Mouse (Mus musculus) skeletal muscle tissue, adult 2 months (tissue): ENCODE measurements around the gene Ccdc61.
"Not testable (repeated sequence)": the region's sequence is repeated elsewhere in the genome, so short reads cannot be mapped to it uniquely, and the experiment has no call there.

Experiments used
- DNase-seq: peaks from one replicate; pipeline ENCODE4 v3.0.0-alpha.2; 2012; ENCODE audit warnings: low read depth, low spot score

The Ccdc61 gene

DNA sequence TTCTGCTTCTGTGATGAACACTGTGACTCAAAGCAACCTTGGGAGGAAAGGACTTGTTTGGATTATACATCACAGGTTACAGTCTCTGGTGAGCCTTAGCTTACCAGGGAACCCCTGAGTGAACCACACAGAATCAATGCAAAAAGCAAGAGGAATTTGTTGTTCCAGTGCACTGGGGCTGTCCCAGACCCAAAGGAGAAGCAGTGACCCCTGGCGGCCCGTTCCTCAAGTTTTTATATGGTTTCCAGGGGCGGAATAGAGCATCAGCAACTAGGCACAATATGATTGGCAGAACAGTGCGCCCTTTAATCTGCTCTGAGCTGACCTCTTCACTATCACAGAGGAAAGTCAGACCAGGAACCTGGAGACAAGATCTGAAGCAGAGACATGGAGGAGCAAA, 6.0 kb upstream of the Ccdc61 start:
- no peak for DNase-seq

GRCm38 (mm10) chr7:18909797-18910196, 418 bp downstream of the Ccdc61 start:
- no peak for DNase-seq

- no peak for DNase-seq
Observed at GRCm38 (mm10) chr7:18904971-18905370, 5.2 kb downstream of the Ccdc61 start.

- no peak for DNase-seq
Observed at GRCm38 (mm10) chr7:18902486-18902885, 7.7 kb downstream of the Ccdc61 start.

GRCm38 (mm10) chr7:18900513-18900912, 9.7 kb downstream of the Ccdc61 start:
- no peak for DNase-seq

GRCm38 (mm10) chr7:18896536-18896935, 13.7 kb downstream of the Ccdc61 start:
- DNase-seq = peak; percentile 30

DNA sequence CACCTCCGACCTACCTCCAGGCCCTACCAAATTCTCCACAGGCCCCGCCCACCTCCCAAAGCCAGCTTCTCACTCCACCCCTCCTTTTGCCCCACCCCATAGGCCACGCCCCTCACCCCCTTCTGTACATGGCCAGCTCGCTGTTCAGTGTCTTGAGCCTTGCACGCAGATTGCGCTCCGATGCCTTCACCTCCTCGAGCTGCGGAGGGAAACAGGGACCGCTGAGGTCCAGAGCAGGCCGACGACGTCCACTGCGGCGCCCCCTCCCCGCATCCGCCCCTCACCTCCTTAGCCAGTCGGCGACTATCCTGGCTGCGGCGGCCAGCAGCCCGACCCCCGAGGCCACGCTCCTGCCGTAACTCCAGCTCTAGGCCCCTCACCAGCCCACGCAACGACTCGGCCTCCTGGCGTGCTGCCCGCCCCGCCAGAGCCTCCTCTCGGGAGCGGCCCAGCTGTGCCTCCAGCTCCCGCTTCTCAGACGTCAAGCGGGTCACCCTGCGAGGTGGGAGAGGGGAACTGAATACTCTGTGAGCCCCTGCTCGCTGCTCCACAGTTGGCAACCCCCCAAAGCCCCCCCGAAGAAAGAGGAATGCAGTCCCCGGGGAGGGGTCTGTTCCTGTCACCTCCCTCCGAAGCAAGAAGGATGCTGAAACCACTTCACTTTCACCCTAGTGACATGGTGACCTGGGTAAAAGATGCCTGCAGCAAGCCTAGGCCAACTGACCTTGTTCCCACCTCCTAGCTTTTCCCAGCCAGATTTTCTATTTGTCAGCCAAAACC, 16.4 kb downstream of the Ccdc61 start:
- no peak for DNase-seq

DNA sequence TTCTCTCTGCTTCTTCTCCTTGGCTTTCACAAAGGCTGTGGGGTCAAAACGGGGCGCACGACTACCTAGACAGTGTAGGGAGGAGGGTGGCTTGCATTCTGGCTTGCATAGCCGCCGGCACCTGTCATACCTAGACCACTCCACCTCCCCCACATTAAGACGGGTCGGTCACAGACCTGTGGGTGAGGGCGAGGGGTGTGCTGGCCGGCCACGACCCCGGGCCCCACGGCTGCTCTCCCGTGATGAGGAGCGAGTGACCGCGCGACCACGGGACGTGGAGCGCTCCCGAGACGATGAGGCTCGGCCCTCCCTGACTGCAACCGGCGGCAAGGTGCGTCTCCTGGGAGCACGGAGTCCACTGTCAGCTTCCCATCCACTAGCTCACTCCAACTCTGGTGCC, 17.2 kb downstream of the Ccdc61 start:
- DNase-seq = no peak

DNA sequence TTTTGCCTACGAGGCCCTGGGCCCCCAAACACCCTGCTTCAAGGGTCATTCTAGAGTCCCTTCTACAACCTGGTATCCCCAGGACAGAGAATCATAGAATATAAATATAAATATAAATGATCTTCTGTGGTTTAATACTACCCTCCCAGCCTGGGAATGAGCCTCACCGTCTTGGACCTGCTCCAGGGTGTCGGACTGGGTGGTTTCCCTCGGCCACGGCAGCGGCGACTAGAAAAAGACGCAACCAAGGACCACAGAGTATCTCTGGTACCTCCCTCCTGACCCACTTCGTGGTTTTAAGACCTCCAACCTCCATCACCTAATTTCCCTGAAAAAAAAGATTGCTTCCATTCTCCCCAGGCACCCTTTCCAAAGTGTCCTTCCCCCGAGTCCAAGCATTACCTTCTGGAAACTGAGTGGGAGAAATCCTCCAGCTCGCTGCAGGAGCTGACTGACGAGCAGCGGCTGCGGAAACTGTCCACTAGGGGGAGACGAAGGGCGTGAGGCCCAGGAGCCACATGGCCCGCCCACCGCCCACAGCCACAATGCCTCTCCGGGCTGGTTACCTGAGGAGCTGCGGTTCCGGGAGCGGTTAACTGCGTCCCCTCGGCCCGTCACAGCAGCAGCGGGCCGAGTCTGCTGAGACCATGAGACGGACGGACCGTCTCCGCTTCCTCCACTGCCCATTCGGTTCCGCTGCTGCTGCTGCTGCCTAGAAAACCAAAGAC, 18.2 kb downstream of the Ccdc61 start:
- peak; percentile 39 for DNase-seq

GRCm38 (mm10) chr7:18890848-18891247, 19.4 kb downstream of the Ccdc61 start:
- DNase-seq = no peak

GRCm38 (mm10) chr7:18886963-18887362, 23.3 kb downstream of the Ccdc61 start:
- DNase-seq = no peak

GRCm38 (mm10) chr7:18884745-18885422, 25.3 kb downstream of the Ccdc61 start:
- no peak for DNase-seq

DNA sequence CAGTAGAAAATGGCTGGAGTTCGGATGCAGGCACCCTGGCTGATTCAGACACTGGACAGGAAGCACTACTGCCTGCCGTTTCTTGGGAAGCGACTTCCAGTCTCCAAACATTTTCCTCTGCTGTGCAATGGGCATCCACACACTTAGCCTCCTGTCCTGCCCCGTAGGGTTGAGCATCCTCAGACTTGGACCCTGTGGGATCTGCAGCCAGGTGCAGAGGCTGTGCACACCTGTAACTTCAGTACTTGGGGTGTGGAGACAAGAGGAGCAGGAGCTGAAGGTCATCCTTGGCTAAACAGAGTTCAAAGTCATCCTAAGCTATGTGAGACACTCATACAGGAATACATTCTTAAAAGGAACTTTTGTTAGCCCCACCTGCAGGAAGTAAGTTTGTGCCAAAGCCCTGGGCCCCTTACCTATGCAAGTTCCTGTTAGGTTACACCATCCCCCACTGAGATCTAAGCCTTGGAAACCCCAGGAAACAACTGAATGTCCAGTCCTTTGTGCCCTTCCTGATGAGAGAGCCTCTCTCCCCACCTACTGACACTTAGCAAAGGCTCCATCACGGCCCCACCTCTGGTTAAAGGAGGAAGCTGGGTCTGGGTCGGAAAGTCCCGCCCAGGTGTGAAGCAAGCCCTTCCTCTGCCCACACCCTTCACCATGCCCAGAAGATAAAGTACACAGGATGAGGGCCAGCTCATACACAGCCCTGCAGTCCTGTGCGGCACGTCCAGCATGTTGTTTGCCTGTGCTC, 26.0 kb downstream of the Ccdc61 start:
- DNase-seq = no peak

DNA sequence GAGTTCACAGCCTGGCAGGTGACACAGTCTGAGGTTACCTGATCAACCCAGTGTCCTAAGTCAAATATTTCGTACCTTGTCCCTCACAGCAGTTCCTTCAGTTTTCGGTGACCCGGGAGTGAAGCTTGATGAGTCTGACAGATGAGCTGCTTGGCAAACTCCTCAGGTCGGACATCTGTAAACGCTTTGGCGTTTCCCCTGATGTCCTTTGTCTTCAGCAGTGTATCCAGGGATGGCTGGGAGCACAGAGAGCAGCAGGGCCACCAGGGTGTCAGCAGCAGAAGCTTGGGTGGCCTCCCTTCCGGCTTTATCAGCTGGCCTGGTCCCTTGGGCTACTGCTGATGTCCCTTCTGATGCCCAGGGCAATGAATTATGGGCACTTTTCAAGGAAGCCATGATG, 31.5 kb downstream of the Ccdc61 start:
- DNase-seq = no peak

DNA sequence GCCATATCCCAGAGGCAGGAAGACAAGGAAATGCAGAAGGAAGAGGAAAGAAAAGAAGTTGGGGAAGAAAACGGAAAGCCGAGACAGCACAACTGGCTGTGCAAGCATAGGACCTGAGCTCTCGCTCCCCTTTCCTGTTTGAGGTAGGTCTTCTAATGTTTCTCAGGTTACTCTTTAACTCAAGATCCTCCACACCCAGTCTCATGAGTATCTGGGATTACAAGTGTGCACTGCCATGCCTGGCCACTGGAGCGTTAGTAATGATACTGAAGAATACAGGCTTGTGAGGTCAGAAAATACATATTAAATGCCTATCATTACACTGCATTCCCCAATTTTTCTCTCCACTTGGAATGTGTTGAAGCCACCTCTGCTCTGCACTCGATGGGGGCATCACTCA, 34.8 kb downstream of the Ccdc61 start:
- DNase-seq = no peak

DNA sequence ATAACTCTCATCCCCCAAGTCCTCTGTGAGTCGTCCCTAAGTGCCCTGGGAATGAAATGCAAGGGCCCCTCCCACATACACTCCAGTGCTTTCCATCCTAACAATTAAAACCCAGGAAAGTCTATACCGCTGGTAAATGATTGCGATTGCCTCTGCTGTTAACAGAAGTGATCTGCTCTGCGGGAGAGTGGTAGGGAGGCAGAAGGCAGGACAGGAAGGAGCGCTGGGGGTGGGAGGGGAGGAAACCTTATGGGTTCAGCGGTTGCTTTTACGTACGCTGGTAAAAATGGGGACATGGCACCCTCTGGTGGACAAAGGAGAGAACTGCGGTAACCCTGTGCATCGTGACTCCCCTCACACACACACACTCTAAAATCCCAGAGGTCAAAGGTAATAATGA, 37.0 kb downstream of the Ccdc61 start:
- DNase-seq = peak; percentile 66

- DNase-seq = no peak
Observed at GRCm38 (mm10) chr7:18872816-18873215, 37.4 kb downstream of the Ccdc61 start.

- no peak for DNase-seq
Observed at GRCm38 (mm10) chr7:18872014-18872802, 38.0 kb downstream of the Ccdc61 start.

GRCm38 (mm10) chr7:18871031-18871430, 39.2 kb downstream of the Ccdc61 start, which contains the start of gene Pglyrp1:
Gene Pglyrp1 (plus strand): TSS chr7:18871331.
- DNase-seq = not testable (repeated sequence)

- DNase-seq = no peak
Observed at GRCm38 (mm10) chr7:18868491-18868890, 41.7 kb downstream of the Ccdc61 start.

DNA sequence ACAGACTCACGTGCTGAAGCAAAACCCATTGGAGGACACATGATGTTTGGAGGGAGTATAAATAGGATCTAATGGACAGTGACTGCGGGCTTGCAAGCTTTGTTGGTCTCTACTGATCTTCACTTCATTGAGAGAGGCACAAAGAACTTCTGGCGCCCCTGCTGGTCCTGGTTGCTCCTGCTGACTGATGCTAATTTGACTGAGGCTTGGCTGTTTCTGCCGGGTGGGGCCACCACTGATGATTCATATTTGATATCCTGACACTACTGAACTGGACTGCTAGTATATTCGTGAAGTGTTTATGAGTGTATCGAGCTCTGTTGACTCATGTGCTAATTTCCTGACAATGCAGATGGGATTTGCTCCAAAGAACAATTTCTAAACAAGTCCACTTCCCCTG, 47.4 kb downstream of the Ccdc61 start:
- DNase-seq = no peak
